ENCODE assay signal across 8 mouse cellular contexts in the genomic region with DNA sequence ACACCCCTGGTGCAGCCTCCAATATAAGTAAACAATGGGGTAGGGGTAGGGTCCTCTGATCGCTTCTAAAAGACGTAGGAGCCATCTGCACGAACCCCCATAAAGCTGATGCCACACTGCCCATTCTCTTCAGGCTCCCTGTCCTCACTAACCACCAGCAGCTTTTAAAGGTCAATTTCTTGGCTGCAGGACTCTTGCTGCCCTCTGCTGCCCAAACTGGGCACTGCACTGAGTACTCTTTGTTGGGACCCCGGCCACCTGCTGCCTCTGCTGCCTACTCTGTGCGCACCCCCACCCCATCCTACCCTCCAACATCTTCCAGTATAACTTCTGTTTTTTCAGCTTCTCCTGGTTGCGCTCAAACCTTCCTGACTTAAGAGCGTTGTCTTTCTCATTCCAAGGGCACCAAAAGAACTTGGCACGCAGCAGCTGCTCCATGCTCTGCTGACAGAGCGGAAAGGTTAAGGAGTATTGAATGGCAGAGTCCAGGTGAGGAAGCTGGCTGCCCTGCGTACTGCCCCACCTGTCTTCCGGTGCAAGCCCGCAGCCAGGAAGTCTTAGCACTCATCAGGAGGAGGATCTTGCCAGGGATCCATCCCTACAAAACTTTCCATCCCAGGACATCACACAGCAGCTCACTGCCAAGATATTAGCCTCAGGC. TPM values are rescaled to one million over a fixed set of nuclear protein-coding genes. Genes with fewer than 3 reads are reported as not detected.
DNase-seq lines count a peak whose midpoint lies in the region; ATAC-seq and TF ChIP-seq lines count a peak whose summit lies in the region.

No protein-coding gene starts in this region.

- no peak for TF ChIP-seq EP300 in liver, embryonic 14.5 days (IDR thresholded peaks at IDR 0.05; ENCODE audit: low read depth)

- 0 out of 2 replicates have a peak, but pooled peaks have one; percentile 10 for ATAC-seq in heart, embryonic 16.5 days (replicated peaks; ENCODE audit: extremely low read depth, insufficient read depth, low FRiP score)
- no peak for ATAC-seq in liver, embryonic 14.5 days (ENCODE audit: insufficient read depth)
- peak; percentile 31; the same call in 1 of the 2 replicates for ATAC-seq in neural tube, embryonic 11.5 days (ENCODE audit: insufficient read depth, low FRiP score, low TSS enrichment)

- no peak overlapping the region for H3K4me3 ChIP-seq in bone marrow, adult 2 months (replicated peaks; ENCODE audit: control insufficient read depth, low read depth, low read length)
- no peak overlapping the region for H3K4me3 ChIP-seq in embryonic fibroblast, embryonic 13.5 days (ENCODE audit: insufficient read depth, low read length)
- H3K4me3 ChIP-seq in heart, embryonic 16.5 days (ENCODE audit: low read length): no peak overlapping the region
- no peak overlapping the region for H3K4me3 ChIP-seq in liver, embryonic 14.5 days (ENCODE audit: insufficient read depth in 1 of 2, low read depth in 2 of 2, low read length in 2 of 2)
- no peak overlapping the region for H3K4me3 ChIP-seq in neural tube, embryonic 11.5 days (ENCODE audit: low read depth, low read length)

- no peaks in the 10 kb centered on the region for H3K4me1 ChIP-seq in bone marrow, adult 2 months (ENCODE audit: control insufficient read depth, insufficient read depth, low read length)
- H3K4me1 ChIP-seq in embryonic fibroblast, embryonic 13.5 days (ENCODE audit: control insufficient read depth, insufficient read depth, low read length): no peaks in the 10 kb centered on the region
- H3K4me1 ChIP-seq in heart, embryonic 16.5 days (ENCODE audit: control insufficient read depth, insufficient read depth, low read length): peaks cover 7% of the 10 kb centered on the region
- H3K4me1 ChIP-seq in liver, embryonic 14.5 days (replicated peaks; ENCODE audit: control insufficient read depth in 2 of 2, insufficient read depth in 2 of 2, low read length in 1 of 2): 0 out of 4 replicates have a peak, but pooled peaks cover 0 to 4% of the 10 kb centered on the region in 2 experiments
- H3K4me1 ChIP-seq in neural tube, embryonic 11.5 days (ENCODE audit: control insufficient read depth, insufficient read depth, low read length): no peaks in the 10 kb centered on the region

- H3K27ac ChIP-seq in bone marrow, adult 2 months (ENCODE audit: control insufficient read depth, insufficient read depth, low read depth, low read length, poor library complexity): no peak overlapping the region
- H3K27ac ChIP-seq in embryonic fibroblast, embryonic 13.5 days (ENCODE audit: insufficient read depth, low read length): no peak overlapping the region
- H3K27ac ChIP-seq in heart, embryonic 16.5 days (ENCODE audit: low read length): no peak overlapping the region
- no peak overlapping the region for H3K27ac ChIP-seq in liver, embryonic 14.5 days
- no peak overlapping the region for H3K27ac ChIP-seq in neural tube, embryonic 11.5 days (ENCODE audit: low read depth, low read length)

- no peaks in the 10 kb centered on the region for H3K9me3 ChIP-seq in heart, embryonic 16.5 days (replicated peaks; ENCODE audit: control insufficient read depth, low read length)
- no peaks in the 10 kb centered on the region for H3K9me3 ChIP-seq in liver, embryonic 14.5 days (ENCODE audit: control insufficient read depth, low read length)
- no peaks in the 10 kb centered on the region for H3K9me3 ChIP-seq in neural tube, embryonic 11.5 days (ENCODE audit: control insufficient read depth, low read length)

- no peak overlapping the region for H3K9ac ChIP-seq in heart, embryonic 16.5 days (ENCODE audit: low read length)
- no peak overlapping the region for H3K9ac ChIP-seq in liver, embryonic 14.5 days (replicated peaks)
- H3K9ac ChIP-seq in neural tube, embryonic 11.5 days (ENCODE audit: low read length): no peak overlapping the region

- peak; percentile 73 for DNase-seq in CD4-positive, CD25-positive, alpha-beta regulatory T cell, adult 2 months (ENCODE audit: low read depth, low spot score)
- peak; percentile 90 for DNase-seq in kidney, postnatal 10 days
- no peak for DNase-seq in liver, embryonic 14.5 days (ENCODE audit: low read depth in 3 of 3, low spot score in 3 of 3)
- peak; percentile 82 for DNase-seq in neural tube, embryonic 11.5 days (ENCODE audit: low spot score)
- DNase-seq in thymus, adult 18-20 months: peak; percentile 38 to 40

- peaks cover 10% of the 10 kb centered on the region for H3K36me3 ChIP-seq in heart, embryonic 16.5 days (ENCODE audit: control insufficient read depth, insufficient read depth)
- H3K36me3 ChIP-seq in liver, embryonic 14.5 days (replicated peaks; ENCODE audit: control insufficient read depth, insufficient read depth, low read depth): peaks cover 5% of the 10 kb centered on the region
- H3K36me3 ChIP-seq in neural tube, embryonic 11.5 days (ENCODE audit: control insufficient read depth, insufficient read depth, low read length): peaks cover 10% of the 10 kb centered on the region; the same call in 1 of the 2 replicates

- no peaks in the 10 kb centered on the region for H3K27me3 ChIP-seq in heart, embryonic 16.5 days (ENCODE audit: control insufficient read depth, insufficient read depth, low read length)
- no peaks in the 10 kb centered on the region for H3K27me3 ChIP-seq in liver, embryonic 14.5 days (ENCODE audit: control insufficient read depth, insufficient read depth, low read length)
- H3K27me3 ChIP-seq in neural tube, embryonic 11.5 days (ENCODE audit: control insufficient read depth, insufficient read depth, low read length): no peaks in the 10 kb centered on the region

- TF ChIP-seq CTCF in bone marrow, adult 2 months (IDR thresholded peaks at IDR 0.05; ENCODE audit: control insufficient read depth, insufficient read depth, low read length): peak; percentile 86
- TF ChIP-seq CTCF in embryonic fibroblast, embryonic 13.5 days (IDR thresholded peaks at IDR 0.05; ENCODE audit: borderline replicate concordance, insufficient read depth, low read length): peak; percentile 78
- peak; percentile 95 for TF ChIP-seq CTCF in liver, embryonic 14.5 days (IDR thresholded peaks at IDR 0.05; ENCODE audit: low read depth)

- TF ChIP-seq POLR2A in bone marrow, adult 2 months (IDR thresholded peaks at IDR 0.05; ENCODE audit: borderline replicate concordance, control insufficient read depth, low read depth, low read length): no peak
- TF ChIP-seq POLR2A in embryonic fibroblast, embryonic 13.5 days (IDR thresholded peaks at IDR 0.05; ENCODE audit: low read depth, low read length): no peak

- no peak overlapping the region for H3K4me2 ChIP-seq in heart, embryonic 16.5 days (ENCODE audit: low read depth, low read length)
- no peak overlapping the region for H3K4me2 ChIP-seq in liver, embryonic 14.5 days (ENCODE audit: low read depth)
- no peak overlapping the region for H3K4me2 ChIP-seq in neural tube, embryonic 11.5 days (ENCODE audit: low read depth)

- 24% methylated on average over 12 of the region's 12 CpGs for WGBS in bone marrow, adult 2 months
- WGBS in heart, embryonic 16.5 days: 16% methylated on average over 12 of the region's 12 CpGs
- WGBS in liver, embryonic 14.5 days (ENCODE audit: insufficient replicate concordance): 16% methylated on average over 12 of the region's 12 CpGs
- 18% methylated on average over 12 of the region's 12 CpGs for WGBS in neural tube, embryonic 11.5 days

RNA-seq across cellular contexts. Expression of a gene that starts 11.8 kb away (rescaled TPM):
- polyA plus RNA-seq in bone marrow, adult 2 months (2011; ENCODE audit: insufficient read depth, insufficient read length, low replicate concordance, missing spikeins): 1.7 and 5.0 TPM in 2 replicates
- polyA plus RNA-seq in embryonic fibroblast, embryonic 13.5 days (2011; ENCODE audit: insufficient read length, low read depth, missing spikeins): 1.6 and 3.4 TPM in 2 replicates
- polyA plus RNA-seq in heart, embryonic 16.5 days (2015; fragmentation: Nextera tagmentation; extraction: Ambion mirVana): 6.9 and 8.0 TPM in 2 replicates
- 0.39 and 0.63 TPM in 2 replicates for polyA plus RNA-seq in liver, embryonic 14.5 days (2012; rRNA removed)
- polyA plus RNA-seq in liver, embryonic 14.5 days (2014; fragmentation: Nextera tagmentation; extraction: Ambion mirVana): 0.71 and 0.77 TPM in 2 replicates
- polyA plus RNA-seq in neural tube, embryonic 11.5 days (2014; fragmentation: Nextera tagmentation; extraction: Ambion mirVana): 8.9 and 12.6 TPM in 2 replicates

RNA-seq across cellular contexts. Expression of a gene that starts 21.2 kb away (rescaled TPM):
- polyA plus RNA-seq in bone marrow, adult 2 months (2011; ENCODE audit: insufficient read depth, insufficient read length, low replicate concordance, missing spikeins): 25.9 and 32.7 TPM in 2 replicates
- 14.5 and 15.3 TPM in 2 replicates for polyA plus RNA-seq in embryonic fibroblast, embryonic 13.5 days (2011; ENCODE audit: insufficient read length, low read depth, missing spikeins)
- 32.7 and 39.4 TPM in 2 replicates for polyA plus RNA-seq in heart, embryonic 16.5 days (2015; fragmentation: Nextera tagmentation; extraction: Ambion mirVana)
- 25.3 and 25.6 TPM in 2 replicates for polyA plus RNA-seq in liver, embryonic 14.5 days (2012; rRNA removed)
- polyA plus RNA-seq in liver, embryonic 14.5 days (2014; fragmentation: Nextera tagmentation; extraction: Ambion mirVana): 36.0 and 37.2 TPM in 2 replicates
- 34.3 and 36.0 TPM in 2 replicates for polyA plus RNA-seq in neural tube, embryonic 11.5 days (2014; fragmentation: Nextera tagmentation; extraction: Ambion mirVana)

RNA-seq across cellular contexts. Expression of a gene that starts 21.4 kb away (rescaled TPM):
- polyA plus RNA-seq in bone marrow, adult 2 months (2011; ENCODE audit: insufficient read depth, insufficient read length, low replicate concordance, missing spikeins): 42.0 and 90.6 TPM in 2 replicates
- 47.2 and 57.4 TPM in 2 replicates for polyA plus RNA-seq in embryonic fibroblast, embryonic 13.5 days (2011; ENCODE audit: insufficient read length, low read depth, missing spikeins)
- polyA plus RNA-seq in heart, embryonic 16.5 days (2015; fragmentation: Nextera tagmentation; extraction: Ambion mirVana): 129 and 137 TPM in 2 replicates
- polyA plus RNA-seq in liver, embryonic 14.5 days (2012; rRNA removed): 22.8 and 29.7 TPM in 2 replicates
- polyA plus RNA-seq in liver, embryonic 14.5 days (2014; fragmentation: Nextera tagmentation; extraction: Ambion mirVana): 65.2 and 68.5 TPM in 2 replicates
- polyA plus RNA-seq in neural tube, embryonic 11.5 days (2014; fragmentation: Nextera tagmentation; extraction: Ambion mirVana): 125 and 128 TPM in 2 replicates

RNA-seq across cellular contexts. Expression of a gene that starts 28.6 kb away (rescaled TPM):
- 194 and 345 TPM in 2 replicates for polyA plus RNA-seq in bone marrow, adult 2 months (2011; ENCODE audit: insufficient read depth, insufficient read length, low replicate concordance, missing spikeins)
- polyA plus RNA-seq in embryonic fibroblast, embryonic 13.5 days (2011; ENCODE audit: insufficient read length, low read depth, missing spikeins): 46.1 and 61.2 TPM in 2 replicates
- 36.9 and 42.6 TPM in 2 replicates for polyA plus RNA-seq in heart, embryonic 16.5 days (2015; fragmentation: Nextera tagmentation; extraction: Ambion mirVana)
- polyA plus RNA-seq in liver, embryonic 14.5 days (2012; rRNA removed): 81.0 and 98.3 TPM in 2 replicates
- 18.2 and 20.7 TPM in 2 replicates for polyA plus RNA-seq in liver, embryonic 14.5 days (2014; fragmentation: Nextera tagmentation; extraction: Ambion mirVana)
- 23.8 and 27.3 TPM in 2 replicates for polyA plus RNA-seq in neural tube, embryonic 11.5 days (2014; fragmentation: Nextera tagmentation; extraction: Ambion mirVana)

Comparison
In these comparisons a context has a peak if more than half of its experiments do, and no peak if none do; other contexts are left out.
1. DNase-seq: peak in CD4-positive, CD25-positive, alpha-beta regulatory T cell, adult 2 months (single experiment), kidney, postnatal 10 days (single experiment), neural tube, embryonic 11.5 days (single experiment) and thymus, adult 18-20 months (2 of 2); none in liver, embryonic 14.5 days (0 of 3).
2. Peak in every context shown above with its lines, with median percentiles within 50 percentile points of each other: CTCF ChIP-seq.